Mouse (Mus musculus): ENCODE results near the gene Creb3l4. TPM values are rescaled to one million over a fixed set of nuclear protein-coding genes. Genes with fewer than 3 reads are reported as not detected.

Gene Creb3l4
- total RNA-seq, 4 experiments from 2014 or later: 0.38 to 0.81 TPM; not detected in 2

DNA sequence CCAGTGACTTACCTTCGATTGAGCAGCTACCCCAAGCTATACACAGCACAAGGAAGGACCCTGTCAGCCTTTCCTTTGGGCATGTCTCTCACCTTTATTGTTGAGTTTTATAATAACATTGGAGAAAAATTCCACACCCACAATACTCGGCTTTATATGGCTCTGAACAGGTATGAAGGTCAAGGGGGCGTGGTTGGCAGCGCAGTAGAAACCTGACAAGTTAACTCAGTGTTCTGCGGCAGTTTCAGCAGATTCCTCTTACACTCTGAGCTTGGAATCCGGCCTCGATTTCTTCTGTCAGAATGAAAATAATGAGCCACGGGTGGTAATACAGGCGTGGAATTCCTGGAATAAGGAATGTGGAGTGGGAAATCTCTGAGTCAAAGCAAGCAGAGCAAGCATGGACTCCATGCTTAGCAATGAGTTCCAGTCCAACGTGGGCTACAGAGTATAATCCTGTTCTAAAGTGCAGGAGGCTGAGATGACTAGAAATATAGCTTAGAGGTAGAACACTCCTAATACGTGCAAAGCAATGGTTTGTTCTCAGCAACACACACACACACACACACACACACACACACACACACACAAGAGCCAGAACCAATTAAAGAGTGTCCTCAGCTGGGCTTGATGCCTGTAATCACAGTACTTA is 52.3 kb downstream of the Creb3l4 start:
- DNase-seq (ENCODE audit: low spot score): no peak

Small RNA genes lying within 50 kb of the gene (microRNA-seq; reads per million reads assigned to microRNA genes)
- 1.1 reads per million for gene Mir7012

Other genes with a start within 250 kb of the Creb3l4 start
- 10 to 100 TPM; 38.8 to 56.6 (median 46.9) TPM for gene Hax1, start 244.7 kb downstream of the Creb3l4 start, total RNA-seq (2022)
- 100 to 1,000 TPM in 1 of 4 experiments, 10 to 100 TPM in 3; 91.0 to 102 (median 93.9) TPM for gene 4933434E20Rik, start 191.9 kb downstream of the Creb3l4 start, total RNA-seq (2022)
- 100 to 1,000 TPM; 105 to 133 (median 121) TPM for gene Ubap2l, start 190.9 kb downstream of the Creb3l4 start, total RNA-seq (2022)
- 10 to 100 TPM; 34.1 to 43.4 (median 38.2) TPM for gene Tpm3, start 170.9 kb downstream of the Creb3l4 start, total RNA-seq (2022)
- under 1 TPM; 0.06 to 0.16 (median 0.10) TPM for gene Nup210l, start 139.4 kb downstream of the Creb3l4 start, total RNA-seq (2022)
- 1,000 to 10,000 TPM; 1,126 to 1,409 (median 1,219) TPM for gene Rps27, start 29.9 kb downstream of the Creb3l4 start, total RNA-seq (2022)
- 1 to 10 TPM; 3.1 to 5.6 (median 4.4) TPM for gene Rab13, start 29.8 kb downstream of the Creb3l4 start, total RNA-seq (2022)
- 10 to 100 TPM; 40.2 to 51.1 (median 42.2) TPM for gene Jtb, start 11.9 kb downstream of the Creb3l4 start, total RNA-seq (2022)
- gene Slc39a1, start 4.7 kb upstream of the Creb3l4 start, total RNA-seq (2022): 10 to 100 TPM; 65.1 to 79.2 (median 75.5) TPM
- gene Crtc2, start 10.7 kb upstream of the Creb3l4 start, total RNA-seq (2022): 10 to 100 TPM; 16.0 to 18.5 (median 16.4) TPM
- 10 to 100 TPM; 38.0 to 39.3 (median 38.7) TPM for gene Dennd4b, start 21.7 kb upstream of the Creb3l4 start, total RNA-seq (2022)
- 10 to 100 TPM; 41.4 to 51.4 (median 46.0) TPM for gene Gatad2b, start 49.7 kb upstream of the Creb3l4 start, total RNA-seq (2022)
- under 1 TPM; 0.57 to 0.76 (median 0.67) TPM for gene Slc27a3, start 146.4 kb upstream of the Creb3l4 start, total RNA-seq (2022)
- gene Ints3, start 190.1 kb upstream of the Creb3l4 start, total RNA-seq (2022): 10 to 100 TPM; 22.9 to 28.1 (median 24.4) TPM
- 10 to 100 TPM; 15.1 to 17.3 (median 16.7) TPM for gene Npr1, start 222.4 kb upstream of the Creb3l4 start, total RNA-seq (2022)
- gene Ilf2, start 232.6 kb upstream of the Creb3l4 start, total RNA-seq (2022): 10 to 100 TPM; 27.6 to 30.5 (median 28.8) TPM
- gene Snapin, start 247.5 kb upstream of the Creb3l4 start, total RNA-seq (2022): 10 to 100 TPM; 69.7 to 77.6 (median 75.4) TPM

Measured in heart, adult 8-10 months (tissue).